Mouse (Mus musculus) lung, postnatal 10 days (tissue): ENCODE data around the gene Fuca1.

Experiments
- DNase-seq: peaks from one replicate; pipeline ENCODE4 v3.0.0; 2021

The Fuca1 gene

GRCm38 (mm10) chr4:135985193-135985592 is 64.7 kb downstream of the Fuca1 start:
- DNase-seq, result no peak

- DNase-seq, result no peak
Observed at GRCm38 (mm10) chr4:135985769-135986168, 65.2 kb downstream of the Fuca1 start.

DNA sequence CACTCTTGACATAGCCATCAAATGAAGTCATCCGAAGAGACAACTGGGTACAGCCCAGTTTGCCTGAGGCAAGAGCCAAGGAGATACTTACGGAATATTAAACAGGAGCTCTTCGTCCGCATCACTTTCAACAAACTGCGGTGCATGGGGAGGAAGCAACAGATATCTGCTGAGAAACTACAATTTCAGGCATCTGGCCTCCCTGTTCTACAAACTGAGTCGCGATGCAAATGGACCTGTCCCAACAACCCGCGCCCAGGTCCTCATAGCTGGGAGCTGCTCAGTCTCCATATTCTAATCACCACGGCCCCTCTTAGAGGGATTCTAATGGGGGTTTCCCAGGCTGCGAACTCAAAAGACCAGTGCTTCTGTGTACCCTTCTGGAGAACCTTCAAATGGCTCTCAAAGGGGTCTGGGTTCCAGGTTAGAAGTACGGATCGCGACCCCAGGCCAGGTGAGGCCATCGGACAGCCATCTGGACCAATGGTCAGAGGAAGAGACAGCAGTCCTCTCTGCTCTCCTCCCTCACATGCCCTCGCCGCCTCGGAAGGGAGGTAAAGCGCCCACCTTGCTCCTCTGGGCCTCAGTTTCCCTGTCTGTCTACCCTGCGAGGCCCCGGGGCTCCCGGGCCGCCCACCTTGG is 65.9 kb downstream of the Fuca1 start:
- DNase-seq, result no peak

- DNase-seq, result peak; percentile 94
Observed at GRCm38 (mm10) chr4:135986943-135987710, 66.6 kb downstream of the Fuca1 start, which contains the start of gene Pithd1. Gene Pithd1 (minus strand): TSS chr4:135987264.

DNA sequence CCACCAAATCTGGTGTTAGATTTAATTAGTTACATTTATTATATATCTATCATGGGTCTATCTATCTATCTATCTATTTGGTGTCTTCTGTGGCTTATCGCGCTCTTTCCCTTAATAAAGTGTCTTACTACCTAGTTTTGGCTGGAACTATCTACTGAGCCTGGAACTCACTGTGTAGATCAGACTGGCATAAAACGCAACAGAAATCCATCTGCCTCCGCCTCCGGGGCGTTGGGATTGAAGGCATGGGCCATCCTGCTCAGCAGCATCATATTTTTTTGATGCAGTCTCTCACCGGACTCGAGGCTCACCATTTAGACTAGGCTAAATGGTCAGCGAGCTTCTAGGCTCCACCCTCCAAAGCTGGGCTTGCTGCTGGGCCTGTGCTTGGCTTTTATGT is 67.2 kb downstream of the Fuca1 start:
- no peak for DNase-seq
